Mouse (Mus musculus) thymus, postnatal 36 days (tissue): ENCODE measurements around the gene Gtf2h1.

Source experiments
- DNase-seq, 2 experiments: peaks; one replicate each; pipeline ENCODE4 v3.0.0; 2022; ENCODE audit warnings: mixed read lengths in 2 of 2

Gtf2h1 gene

GRCm38 (mm10) chr7:46853365-46853764 lies 57.5 kb downstream of the Gtf2h1 start:
- no peak for DNase-seq

DNA sequence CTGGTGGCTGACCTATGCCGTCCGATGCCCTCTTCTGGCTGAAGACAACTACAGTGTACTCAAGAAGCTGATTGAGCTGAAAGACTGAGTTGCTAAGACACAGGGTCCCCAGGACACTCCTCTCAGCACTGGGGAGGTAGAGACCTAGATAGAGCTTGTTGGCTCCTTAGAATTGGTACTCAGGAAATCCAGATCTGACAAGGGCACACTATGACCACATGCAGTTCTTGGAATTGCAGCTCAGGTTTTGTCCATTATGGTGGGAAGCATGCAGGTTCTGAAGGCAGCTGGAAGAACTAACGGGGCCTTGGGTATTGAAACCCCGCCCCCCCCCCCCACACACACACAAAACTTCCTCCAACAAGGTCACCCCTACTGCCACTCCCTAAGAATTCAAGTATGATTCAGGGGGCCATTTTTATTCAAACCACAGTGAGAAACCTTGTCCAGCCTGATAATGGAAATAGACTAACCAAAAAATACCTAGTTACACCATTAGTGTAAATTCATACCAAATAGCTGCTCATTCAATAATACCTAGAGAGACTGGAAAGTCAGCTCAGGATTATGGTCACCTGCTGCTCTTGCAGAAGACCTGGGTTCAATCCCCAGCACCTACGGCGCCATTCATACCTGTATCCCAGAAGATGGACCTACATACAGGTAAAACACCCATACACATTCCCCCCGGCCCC lies 60.1 kb downstream of the Gtf2h1 start:
- DNase-seq: no peak

GRCm38 (mm10) chr7:46857436-46857835 lies 61.5 kb downstream of the Gtf2h1 start:
- no peak for DNase-seq

DNA sequence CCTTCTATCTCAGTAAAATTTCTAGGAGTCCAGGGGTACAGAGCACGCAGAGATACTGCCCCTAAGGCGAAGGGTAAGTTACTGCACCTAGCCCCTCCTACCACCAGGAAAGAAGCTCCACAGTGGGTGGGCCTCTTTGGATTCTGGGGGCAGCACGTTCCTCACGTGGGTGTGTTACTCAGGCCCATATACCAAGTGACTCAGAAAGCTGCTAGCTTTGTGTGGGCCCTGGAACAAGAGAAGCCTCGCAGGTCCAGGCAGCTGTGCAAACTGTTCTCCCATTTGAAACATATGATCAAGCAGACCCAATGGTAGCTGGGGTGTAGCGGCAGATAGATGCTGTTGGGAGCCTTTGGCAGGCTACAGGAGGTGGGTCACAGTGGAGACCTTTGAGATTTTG lies 63.1 kb downstream of the Gtf2h1 start:
- DNase-seq: no peak

DNA sequence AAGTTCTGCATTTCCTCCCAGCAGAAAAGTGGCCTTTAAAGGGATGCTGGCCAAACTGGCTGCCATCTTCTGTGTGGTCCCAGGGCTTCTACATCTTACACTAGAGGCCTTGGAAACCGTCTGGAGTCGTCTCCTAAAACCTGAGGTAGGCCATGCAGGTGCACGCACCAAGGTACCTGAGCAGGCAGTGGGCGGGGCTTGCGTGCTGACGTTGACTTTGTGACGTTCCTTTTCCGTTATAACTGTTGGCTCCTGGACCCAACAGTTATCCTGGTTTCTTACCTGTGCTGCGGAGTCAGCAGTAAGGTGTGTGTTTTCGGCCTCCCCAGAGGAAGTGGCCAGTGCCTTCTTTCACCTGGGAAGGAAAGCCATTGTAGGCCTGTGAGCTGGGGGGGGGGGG lies 65.1 kb downstream of the Gtf2h1 start, which contains the start of gene Ldhc:
Gene Ldhc, plus strand, starts transcription at position 208 of the 400 bp plus-strand sequence.
- DNase-seq: no peak

DNA sequence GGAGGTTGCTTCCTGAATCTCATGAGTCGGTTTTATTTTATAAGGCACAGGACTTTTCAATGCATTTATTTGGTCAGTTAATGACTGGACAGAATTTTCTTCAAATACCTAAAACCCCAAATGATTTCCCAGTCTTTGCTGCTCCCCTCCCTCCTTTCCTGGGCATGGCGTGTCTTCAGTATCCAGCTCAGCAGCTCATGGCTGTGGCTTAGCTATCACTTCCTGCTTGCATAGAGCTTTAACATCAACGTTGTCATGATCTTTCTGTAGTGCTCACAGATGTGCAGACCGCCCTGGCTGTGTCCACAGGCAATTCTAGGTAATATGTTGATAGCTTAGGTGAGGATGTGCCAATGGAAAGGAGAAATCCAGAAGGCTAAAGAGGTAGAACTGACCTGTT lies 76.1 kb downstream of the Gtf2h1 start:
- DNase-seq: no peak
